Mouse (Mus musculus) kidney, adult 9 months (tissue): ENCODE measurements around the gene Prc1.

Source experiments
- DNase-seq: peaks from one replicate; pipeline ENCODE4 v3.0.0; 2022

The Prc1 gene

GRCm38 (mm10) chr7:80294062-80294763 is at the start of gene Prc1:
Gene Prc1 (plus strand): TSS chr7:80294450.
- DNase-seq = peak; percentile 99

GRCm38 (mm10) chr7:80244851-80245250 is 49.4 kb upstream of the Prc1 start:
- no peak for DNase-seq

GRCm38 (mm10) chr7:80246148-80246721 is 48.0 kb upstream of the Prc1 start, which contains the start of gene Ttll13:
Gene Ttll13 (plus strand): TSS chr7:80246376.
- peak; percentile 99 for DNase-seq

GRCm38 (mm10) chr7:80246859-80247258 is 47.4 kb upstream of the Prc1 start:
- no peak for DNase-seq

GRCm38 (mm10) chr7:80252437-80252836 is 41.8 kb upstream of the Prc1 start:
- DNase-seq = no peak

- DNase-seq = no peak
These were observed 41.4 kb upstream of the Prc1 start for GRCm38 (mm10) chr7:80252886-80253285.

GRCm38 (mm10) chr7:80255981-80256380 is 38.3 kb upstream of the Prc1 start:
- no peak for DNase-seq

- DNase-seq = no peak
These were observed 36.5 kb upstream of the Prc1 start for GRCm38 (mm10) chr7:80257706-80258105.

- peak; percentile 90 for DNase-seq
These were observed 33.5 kb upstream of the Prc1 start, which contains the start of gene Ngrn for GRCm38 (mm10) chr7:80260625-80261371. Gene Ngrn (plus strand): TSS chr7:80261215.

- DNase-seq = no peak
These were observed 32.8 kb upstream of the Prc1 start for GRCm38 (mm10) chr7:80261372-80261990.

- DNase-seq = no peak
These were observed 29.6 kb upstream of the Prc1 start for GRCm38 (mm10) chr7:80264606-80265005.

GRCm38 (mm10) chr7:80267764-80268163 is 26.5 kb upstream of the Prc1 start:
- DNase-seq = no peak

GRCm38 (mm10) chr7:80268897-80269750 is 25.1 kb upstream of the Prc1 start, which contains the start of gene Vps33b:
Gene Vps33b (plus strand): TSS chr7:80269649.
- peak; percentile 97 for DNase-seq

- peak; percentile 49 for DNase-seq
These were observed 24.4 kb upstream of the Prc1 start for GRCm38 (mm10) chr7:80269751-80270255.

- DNase-seq = no peak
These were observed 20.8 kb upstream of the Prc1 start for GRCm38 (mm10) chr7:80273456-80273855.

- DNase-seq = no peak
These were observed 17.9 kb upstream of the Prc1 start for GRCm38 (mm10) chr7:80276374-80276773.

GRCm38 (mm10) chr7:80280032-80280431 is 14.2 kb upstream of the Prc1 start:
- DNase-seq = no peak

GRCm38 (mm10) chr7:80280998-80281397 is 13.3 kb upstream of the Prc1 start:
- DNase-seq = no peak

- DNase-seq = no peak
These were observed 12.6 kb upstream of the Prc1 start for GRCm38 (mm10) chr7:80281646-80282045.

- DNase-seq = no peak
These were observed 10.9 kb upstream of the Prc1 start for GRCm38 (mm10) chr7:80283226-80283918.

- no peak for DNase-seq
These were observed 9.9 kb upstream of the Prc1 start for GRCm38 (mm10) chr7:80284391-80284790.
